Mouse (Mus musculus) liver, adult 2 months (tissue): ENCODE results near the gene Fbxw2. TPM values are rescaled to one million over a fixed set of nuclear protein-coding genes. Genes with fewer than 3 reads are reported as not detected.
A peak's percentile ranks its signal among the peaks of the same experiment; 100 is the strongest.
"Not testable (repeated sequence)": the region's sequence is repeated elsewhere in the genome, so short reads cannot be mapped to it uniquely, and the experiment has no call there.

ENCODE experiments used
- DNase-seq: peaks from one replicate; pipeline ENCODE4 v3.0.0-alpha.2; 2011; ENCODE audit warnings: low read depth, low spot score; ENCODE audit errors: extremely low read depth
- H3K27ac ChIP-seq: fragments of 200-500 bp; replicated peaks from 2 replicates; pipeline ENCODE4 v1.5.1; 2012; ENCODE audit warnings: low read depth, mild to moderate bottlenecking, control low read depth, inconsistent platforms, low read length; ENCODE audit not compliant: insufficient read depth
- H3K27me3 ChIP-seq: fragments of 200-500 bp; 2 replicates; pipeline ENCODE4 v1.6.1; 2012; ENCODE audit warnings: mild to moderate bottlenecking, moderate library complexity, low read length, inconsistent platforms; ENCODE audit not compliant: control insufficient read depth, insufficient read depth
- H3K36me3 ChIP-seq: fragments of 200-500 bp; 2 replicates; pipeline ENCODE4 v1.6.1; 2012; ENCODE audit warnings: low read length, inconsistent platforms; ENCODE audit not compliant: control insufficient read depth, insufficient read depth
- H3K4me1 ChIP-seq: fragments of 200-500 bp; 2 replicates; pipeline ENCODE4 v1.6.1; 2011; ENCODE audit warnings: low read length; ENCODE audit not compliant: control insufficient read depth, insufficient read depth
- H3K4me3 ChIP-seq: fragments of 200-500 bp; 2 replicates; pipeline ENCODE4 v1.5.1; 2011; ENCODE audit warnings: low read depth, mild to moderate bottlenecking, control low read depth, low read length, moderate library complexity; ENCODE audit not compliant: insufficient read depth
- H3K79me2 ChIP-seq: fragments of 200-500 bp; 2 replicates; pipeline ENCODE4 v1.6.1; 2012; ENCODE audit warnings: inconsistent platforms, mild to moderate bottlenecking, low read length, moderate library complexity; ENCODE audit not compliant: control insufficient read depth, insufficient read depth
- H3K9ac ChIP-seq: fragments of 200-500 bp; 2 replicates; pipeline ENCODE4 v1.6.1; 2012; ENCODE audit warnings: low read depth, mild to moderate bottlenecking, control low read depth, inconsistent platforms, low read length
- CTCF ChIP-seq: fragments of 200-500 bp; IDR thresholded peaks from 2 replicates; pipeline ENCODE4 v1.5.1; 2011; ENCODE audit warnings: low read depth, low read length, control low read depth
- POLR2A ChIP-seq: fragments of 200-500 bp; IDR thresholded peaks from 2 replicates; pipeline ENCODE4 v1.6.1; 2011; ENCODE audit warnings: low read length, control low read depth; ENCODE audit not compliant: insufficient read depth; ENCODE audit errors: extremely low read depth
- WGBS: fragments of 180-500 bp; shearing (Covaris S2); methylation state at CpG from one replicate; pipeline ENCODE4 v1.1.7; 2018; 5-methylcytosine and 5-hydroxymethylcytosine counted together
- polyA plus RNA-seq: library from polyadenylated mRNA; depleted of rRNA; stranded (reverse); fragments of >200 nt; gene quantifications from 2 replicates; pipeline ENCODE4 v1.2.3, GENCODE M21; 2012
- total RNA-seq: library from RNA; depleted of rRNA; stranded (reverse); fragments of >200 nt; gene quantifications from 2 replicates; pipeline ENCODE4 v1.2.3, GENCODE M21; 2014

Gene Fbxw2
- total and polyA plus RNA-seq, 2 experiments = 24.2 to 51.9 TPM

- Histone ChIP-seq H3K27me3 (no peaks in the 10 kb centered on the region), H3K4me1 (no peaks in the 10 kb centered on the region), H3K79me2 (no peaks in the 10 kb centered on the region), H3K36me3 (peaks cover 65% of the 10 kb centered on the region), H3K9ac (no peak overlapping the region), H3K4me3 (no peak overlapping the region), H3K27ac (no peak overlapping the region)
- no peak for DNase-seq
- 95% methylated on average over 8 of the region's 8 CpGs for WGBS
- TF ChIP-seq POLR2A (no peak), CTCF (no peak)
Observed at GRCm38 (mm10) chr2:34857728-34858127, 31.6 kb upstream of the Fbxw2 start.

- Histone ChIP-seq H3K4me1 (no peaks in the 10 kb centered on the region), H3K4me3 (no peak overlapping the region), H3K27ac (no peak overlapping the region), H3K27me3 (no peaks in the 10 kb centered on the region), H3K79me2 (no peaks in the 10 kb centered on the region), H3K9ac (no peak overlapping the region), H3K36me3 (peaks cover 69% of the 10 kb centered on the region)
- WGBS = 92% methylated on average over 4 of the region's 4 CpGs
- TF ChIP-seq POLR2A (no peak), CTCF (peak; percentile 43; the same call in 1 of the 2 replicates)
- no peak for DNase-seq
Observed at GRCm38 (mm10) chr2:34855265-34855664, 29.2 kb upstream of the Fbxw2 start.

GRCm38 (mm10) chr2:34847702-34848101 is 21.6 kb upstream of the Fbxw2 start:
- no peaks in the 10 kb centered on the region for H3K4me1 ChIP-seq
- H3K4me3 ChIP-seq = no peak overlapping the region
- H3K79me2 ChIP-seq = no peaks in the 10 kb centered on the region
- H3K36me3 ChIP-seq = peaks cover 13% of the 10 kb centered on the region
- no peak for DNase-seq
- WGBS = 91% methylated on average over 1 of the region's 1 CpGs
- H3K27me3 ChIP-seq = no peaks in the 10 kb centered on the region
- H3K9ac ChIP-seq = no peak overlapping the region
- TF ChIP-seq CTCF = no peak
- no peak for TF ChIP-seq POLR2A
- no peak overlapping the region for H3K27ac ChIP-seq

- Histone ChIP-seq H3K4me1 (no peaks in the 10 kb centered on the region), H3K79me2 (no peaks in the 10 kb centered on the region), H3K27ac (no peak overlapping the region; the same call in 1 of the 2 replicates), H3K27me3 (no peaks in the 10 kb centered on the region), H3K36me3 (no peaks in the 10 kb centered on the region), H3K9ac (no peak overlapping the region), H3K4me3 (no peak overlapping the region)
- WGBS = 72% methylated on average over 11 of the region's 11 CpGs
- TF ChIP-seq POLR2A (no peak), CTCF (no peak)
- no peak for DNase-seq
Observed at GRCm38 (mm10) chr2:34843211-34843939, 17.3 kb upstream of the Fbxw2 start.

GRCm38 (mm10) chr2:34841706-34842105 is 15.6 kb upstream of the Fbxw2 start:
- TF ChIP-seq POLR2A (no peak), CTCF (no peak)
- DNase-seq = no peak

GRCm38 (mm10) chr2:34840143-34840542 is 14.0 kb upstream of the Fbxw2 start:
- not testable (repeated sequence) for H3K27me3 ChIP-seq, H3K36me3 ChIP-seq, H3K79me2 ChIP-seq, DNase-seq, H3K27ac ChIP-seq, H3K4me3 ChIP-seq, H3K4me1 ChIP-seq, H3K9ac ChIP-seq
- 87% methylated on average over 5 of the region's 5 CpGs for WGBS
- peak; percentile 32; the same call in 1 of the 2 replicates for TF ChIP-seq CTCF

More at GRCm38 (mm10) chr2:34841706-34842105, 15.6 kb upstream of the Fbxw2 start:
- Histone ChIP-seq H3K27ac (no peak overlapping the region), H3K4me1 (no peaks in the 10 kb centered on the region), H3K36me3 (no peaks in the 10 kb centered on the region), H3K9ac (no peak overlapping the region), H3K4me3 (no peak overlapping the region), H3K79me2 (no peaks in the 10 kb centered on the region), H3K27me3 (no peaks in the 10 kb centered on the region)
- WGBS = 93% methylated on average over 8 of the region's 8 CpGs
